Mouse (Mus musculus) c-Kit-negative CD71-positive TER-119-positive erythroid progenitor cells, embryonic 14.5 days (primary cell): ENCODE results near the gene Fam104a.
"Not testable (repeated sequence)": the region's sequence is repeated elsewhere in the genome, so short reads cannot be mapped to it uniquely, and the experiment has no call there.

ENCODE experiments used
- DNase-seq: peaks from one replicate; pipeline ENCODE4 v3.0.0-alpha.2; 2013; ENCODE audit warnings: low read depth, low spot score

Fam104a gene

DNA sequence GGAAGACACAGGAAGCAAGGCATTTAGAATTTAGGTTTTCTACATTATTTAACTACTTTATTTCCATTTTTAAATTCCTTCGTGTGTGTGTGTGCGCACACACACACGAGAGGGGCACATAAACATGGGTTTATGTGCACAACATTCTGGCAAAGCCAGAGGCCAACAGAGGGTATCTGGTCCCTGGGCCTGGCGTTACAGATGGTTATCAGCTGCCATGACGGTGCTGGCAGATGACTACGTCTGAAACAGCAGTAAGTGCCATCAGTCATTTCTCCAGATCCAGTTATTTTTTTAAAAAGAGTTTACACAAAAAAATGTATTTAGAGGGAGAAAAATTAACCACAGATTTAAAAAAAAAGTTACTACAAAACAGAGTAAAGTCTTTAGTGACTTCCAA lies 17.8 kb downstream of the Fam104a start:
- no peak for DNase-seq

DNA sequence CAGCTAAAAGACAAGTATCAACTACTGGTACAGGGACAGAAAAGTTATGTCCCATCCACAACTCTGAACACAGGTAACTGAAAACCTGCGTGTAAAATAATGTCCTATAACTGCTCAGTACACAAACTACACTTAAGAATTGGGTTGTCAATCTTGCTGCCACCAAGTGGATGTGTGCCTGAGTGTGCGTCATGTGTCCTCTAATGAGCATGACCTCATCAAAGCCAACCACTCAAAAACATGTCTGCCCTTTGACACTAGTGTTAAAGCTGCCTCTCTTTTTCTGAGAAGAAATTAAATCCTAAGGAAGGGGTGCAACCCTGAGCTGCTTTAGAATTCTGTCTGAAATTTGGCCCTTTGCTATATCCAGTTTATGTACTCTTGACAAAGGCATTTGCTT lies 19.7 kb downstream of the Fam104a start:
- no peak for DNase-seq

DNA sequence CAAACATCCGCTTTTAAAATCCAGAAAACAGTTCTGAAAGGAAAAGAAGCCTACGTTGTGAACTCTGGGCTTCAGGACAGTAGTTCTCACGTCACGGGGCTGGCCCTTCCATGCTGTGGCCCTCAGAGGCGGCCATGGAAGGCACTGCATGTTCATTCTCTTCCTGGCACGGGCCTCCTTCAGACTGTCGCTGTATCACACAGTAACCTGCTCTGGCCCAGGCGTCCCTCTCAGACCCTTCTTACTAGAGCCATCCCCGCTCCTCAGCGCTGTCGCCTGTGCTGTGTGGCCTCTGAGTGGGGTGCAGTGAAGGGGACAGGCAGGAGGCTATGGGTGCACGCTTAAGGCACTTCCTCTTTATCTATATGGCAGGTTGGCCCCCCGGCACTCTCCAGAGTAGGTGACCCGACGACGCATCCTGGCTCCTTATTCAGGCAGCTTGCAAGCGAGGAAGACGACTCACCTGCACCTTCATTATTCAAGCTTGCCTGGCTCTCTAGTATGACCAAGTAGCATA lies 22.1 kb downstream of the Fam104a start:
- DNase-seq = no peak

DNA sequence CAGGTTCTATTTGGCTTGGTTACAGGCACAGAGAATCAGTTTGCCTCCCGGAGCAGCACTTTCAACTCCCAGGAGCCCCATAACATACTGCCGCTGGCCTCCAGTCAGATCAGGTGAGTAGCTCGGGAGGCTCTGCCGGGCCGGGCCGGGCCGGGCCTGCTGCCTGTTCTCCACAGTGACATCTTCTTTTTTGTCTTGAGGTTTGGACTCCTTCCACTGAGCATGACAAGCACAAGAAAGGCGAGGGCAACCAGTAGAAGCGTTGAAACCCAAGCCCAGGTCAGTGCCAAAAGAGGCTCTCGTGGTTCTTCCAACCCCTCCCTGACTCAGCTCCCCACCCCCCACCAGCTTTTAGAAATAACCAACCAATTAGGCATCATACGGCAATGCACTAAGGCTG lies 23.0 kb downstream of the Fam104a start:
- DNase-seq = no peak

DNA sequence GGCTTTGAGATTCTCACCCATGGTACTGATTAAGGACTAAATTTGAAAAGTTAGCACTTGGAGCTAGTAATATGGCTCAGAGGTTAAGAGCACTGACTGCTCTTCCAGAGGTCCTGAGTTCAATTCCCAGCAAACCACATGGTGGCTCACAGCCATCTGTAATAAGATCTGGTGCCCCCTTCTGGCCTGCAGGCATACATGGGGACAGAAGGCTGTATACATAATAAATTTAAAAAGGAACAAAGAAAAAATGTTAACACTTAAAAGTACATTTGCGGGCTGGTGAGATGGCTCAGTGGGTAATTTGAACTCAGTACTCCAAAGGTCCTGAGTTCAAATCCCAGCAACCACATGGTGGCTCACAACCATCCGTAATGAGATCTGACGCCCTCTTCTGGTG lies 23.7 kb downstream of the Fam104a start:
- DNase-seq = not testable (repeated sequence)

DNA sequence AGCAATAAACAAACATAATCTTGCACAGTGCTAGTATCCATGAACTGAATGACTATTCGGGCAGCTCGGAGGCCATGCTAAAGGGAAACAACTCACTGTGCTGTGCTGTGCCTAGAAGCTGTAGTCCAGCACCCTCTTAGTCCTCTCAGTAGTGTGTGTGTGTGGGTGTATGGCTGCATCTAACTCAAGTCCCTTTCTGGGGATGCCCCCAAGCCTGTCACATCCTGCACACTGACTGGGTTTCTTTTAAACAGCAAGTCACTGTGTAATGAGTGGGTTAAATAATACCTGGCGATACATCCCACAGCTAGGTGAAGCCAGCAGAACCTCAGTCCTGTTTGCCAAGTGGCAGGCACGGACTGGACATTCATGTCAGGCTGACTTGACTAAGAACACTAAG lies 25.2 kb downstream of the Fam104a start:
- DNase-seq = no peak

DNA sequence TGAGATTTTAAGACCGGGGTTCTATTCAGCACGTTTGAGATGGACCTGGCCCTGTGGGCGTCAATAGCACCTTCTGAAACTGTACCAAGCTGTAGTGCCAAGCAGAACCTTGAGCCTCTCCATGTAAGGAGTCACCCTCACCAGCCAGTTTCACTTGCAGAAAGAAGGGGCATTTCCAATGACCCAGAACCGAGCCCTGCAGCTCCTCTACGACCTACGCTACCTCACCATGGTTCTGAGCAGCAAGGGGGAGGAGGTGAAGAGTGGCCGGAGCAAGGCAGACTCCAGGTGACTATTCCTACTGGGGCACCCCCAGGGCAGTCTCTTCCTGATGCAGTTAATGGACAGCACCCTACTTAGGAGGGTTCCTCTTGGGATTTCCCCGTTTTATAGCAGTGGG lies 25.6 kb downstream of the Fam104a start:
- no peak for DNase-seq

DNA sequence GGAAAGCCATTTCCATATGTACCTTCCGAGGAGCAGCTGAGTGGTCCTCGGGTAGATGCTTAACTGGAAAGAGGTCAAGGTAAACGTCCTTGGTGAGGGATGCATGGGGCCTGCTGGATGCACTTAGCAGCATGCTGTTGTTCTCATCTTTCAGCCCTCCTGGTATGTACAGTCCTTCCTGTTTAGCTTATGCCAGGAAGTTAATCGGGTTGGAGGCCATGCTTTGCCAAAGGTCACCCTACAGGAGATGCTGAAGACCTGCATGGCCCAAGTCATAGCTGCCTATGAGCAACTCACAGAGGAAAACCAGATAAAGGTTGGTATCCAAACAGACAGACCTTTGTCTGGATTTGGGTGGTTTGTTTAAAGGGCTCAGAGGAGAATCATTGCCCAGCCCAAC lies 26.7 kb downstream of the Fam104a start:
- no peak for DNase-seq

DNA sequence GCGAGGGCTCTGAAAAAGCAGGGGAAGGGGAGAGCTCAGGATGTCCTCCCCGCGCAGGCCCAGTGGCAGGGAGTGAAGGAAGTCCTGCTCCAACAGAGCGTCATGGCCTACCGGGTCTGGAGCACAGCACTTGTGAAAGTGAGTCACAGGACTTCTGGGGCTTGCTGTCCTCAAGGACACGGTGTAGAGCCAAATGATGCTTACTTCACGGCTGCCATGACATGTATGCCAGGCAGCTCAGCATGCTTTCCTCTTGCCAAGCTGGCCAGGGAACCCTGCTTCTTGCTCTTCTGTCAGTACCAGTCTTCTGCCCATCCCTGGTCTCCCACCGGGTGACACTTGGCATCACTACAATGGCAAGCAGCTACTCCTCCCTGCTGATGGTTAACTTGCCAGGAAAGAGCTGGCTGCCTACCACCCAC lies 27.4 kb downstream of the Fam104a start:
- no peak for DNase-seq

DNA sequence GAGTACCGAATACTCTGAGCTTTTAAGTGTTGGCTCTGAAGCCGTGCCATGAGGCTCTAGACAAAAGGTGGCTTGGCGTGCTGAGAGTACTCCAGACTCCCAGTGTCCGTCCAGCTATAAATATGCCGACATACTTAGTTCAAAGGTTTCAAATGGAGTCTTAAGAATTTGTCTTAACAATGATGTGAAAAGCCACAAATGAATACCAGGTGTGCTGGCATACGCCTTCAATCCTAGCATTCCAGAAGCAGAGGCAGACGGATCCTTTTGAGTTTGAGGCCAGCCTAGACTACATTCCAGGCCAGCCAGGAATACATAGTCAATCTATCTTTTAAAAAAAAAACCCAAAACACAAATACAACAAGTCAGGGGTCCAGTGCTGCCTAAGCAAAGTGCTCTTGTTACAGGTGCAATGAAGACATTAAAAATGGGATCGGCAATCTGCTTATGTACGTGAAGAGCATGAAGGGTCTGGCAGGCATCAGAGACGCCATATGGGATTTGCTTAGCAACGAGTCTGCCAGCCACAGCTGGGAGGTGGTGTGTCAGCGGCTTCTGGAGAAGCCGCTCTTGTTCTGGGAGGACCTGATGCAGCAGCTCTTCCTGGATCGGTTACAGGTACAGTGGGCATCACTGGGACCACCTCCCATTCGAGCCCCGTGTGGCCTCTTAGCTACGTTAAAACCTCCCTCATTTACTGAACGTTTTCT lies 29.2 kb downstream of the Fam104a start:
- DNase-seq = no peak

DNA sequence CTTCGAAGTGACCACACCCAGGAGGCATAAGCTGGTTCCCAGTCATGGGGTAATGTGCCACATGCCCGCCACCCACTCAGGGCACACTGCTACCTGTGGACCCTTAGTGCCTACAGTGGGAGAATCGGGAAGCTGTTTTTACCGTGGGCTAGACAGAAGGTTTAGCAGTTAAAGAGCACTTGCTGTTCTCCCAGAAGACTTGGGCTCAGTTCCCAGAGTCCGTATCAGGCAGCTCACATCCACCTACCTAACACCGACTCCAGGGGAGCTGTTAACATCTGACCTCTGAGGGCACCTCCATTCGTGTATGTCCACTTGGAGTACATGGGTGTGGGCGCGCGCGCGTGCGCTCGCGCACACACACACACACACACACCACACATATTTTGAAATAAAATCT lies 29.9 kb downstream of the Fam104a start:
- no peak for DNase-seq

DNA sequence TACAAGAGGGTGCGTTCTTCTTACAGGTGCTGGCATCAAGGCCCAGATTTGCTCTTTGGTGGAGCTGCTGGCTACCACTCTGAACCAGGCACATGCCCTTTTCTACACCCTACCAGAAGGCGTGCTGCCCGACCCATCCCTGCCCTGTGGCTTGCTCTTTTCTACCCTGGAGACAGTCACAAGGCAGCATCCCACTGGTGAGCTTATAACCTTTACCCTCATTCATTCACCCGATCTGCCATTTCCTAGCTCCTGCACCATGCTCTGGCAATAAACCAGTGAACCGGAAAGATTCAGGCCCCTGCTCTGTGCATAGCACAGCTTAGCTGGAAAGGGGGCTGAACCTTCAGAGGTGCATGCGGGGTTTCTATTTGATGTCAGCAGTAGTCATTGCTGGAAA lies 31.4 kb downstream of the Fam104a start:
- no peak for DNase-seq

DNA sequence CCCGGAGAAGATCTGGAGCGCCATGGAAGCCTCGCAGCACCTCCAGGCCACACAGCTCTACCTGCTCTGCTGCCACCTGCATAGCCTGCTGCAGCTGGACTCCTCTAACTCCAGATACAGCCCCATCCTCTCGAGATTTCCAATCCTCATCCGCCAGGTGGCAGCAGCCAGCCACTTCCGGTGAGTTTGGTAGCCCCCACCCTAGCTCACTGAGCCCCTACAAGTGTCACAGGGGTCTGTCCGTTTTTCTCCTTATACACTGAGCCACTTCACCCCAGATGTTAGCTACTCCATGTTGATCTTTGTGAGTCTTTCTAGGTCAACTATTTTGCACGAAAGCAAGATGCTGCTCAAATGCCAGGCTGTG lies 32.1 kb downstream of the Fam104a start:
- no peak for DNase-seq

DNA sequence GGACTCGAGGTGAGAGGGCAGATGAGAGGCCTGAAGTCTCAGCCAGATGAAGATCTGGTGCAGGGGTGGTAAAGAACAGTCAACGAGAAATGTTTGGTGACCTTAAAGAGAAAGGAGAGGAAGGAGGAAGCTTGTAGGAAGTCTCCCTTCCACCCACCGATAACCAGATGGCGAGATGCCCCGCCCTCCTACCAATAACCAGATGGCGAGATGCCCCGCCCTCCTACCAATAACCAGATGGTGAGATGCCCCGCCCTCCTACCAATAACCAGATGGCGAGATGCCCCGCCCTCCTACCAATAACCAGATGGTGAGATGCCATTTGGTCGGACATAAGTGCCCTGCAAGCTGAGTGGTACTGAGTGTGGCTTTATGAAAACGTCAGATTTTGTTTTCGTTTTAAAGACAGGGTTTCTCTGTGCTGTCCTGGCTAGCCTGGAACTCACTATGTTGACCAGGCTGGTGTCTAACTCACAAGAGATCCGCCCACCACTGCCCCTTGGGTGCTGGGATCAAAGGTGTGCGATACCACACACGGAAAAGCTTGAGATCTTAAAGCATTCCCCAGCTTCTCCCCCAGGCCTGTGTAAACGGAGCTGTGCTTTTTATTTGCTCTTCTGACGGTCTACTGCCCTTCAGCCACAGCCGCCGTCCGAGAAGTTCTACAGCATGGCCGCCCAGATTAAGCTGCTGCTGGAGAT lies 32.6 kb downstream of the Fam104a start:
- DNase-seq = no peak

DNA sequence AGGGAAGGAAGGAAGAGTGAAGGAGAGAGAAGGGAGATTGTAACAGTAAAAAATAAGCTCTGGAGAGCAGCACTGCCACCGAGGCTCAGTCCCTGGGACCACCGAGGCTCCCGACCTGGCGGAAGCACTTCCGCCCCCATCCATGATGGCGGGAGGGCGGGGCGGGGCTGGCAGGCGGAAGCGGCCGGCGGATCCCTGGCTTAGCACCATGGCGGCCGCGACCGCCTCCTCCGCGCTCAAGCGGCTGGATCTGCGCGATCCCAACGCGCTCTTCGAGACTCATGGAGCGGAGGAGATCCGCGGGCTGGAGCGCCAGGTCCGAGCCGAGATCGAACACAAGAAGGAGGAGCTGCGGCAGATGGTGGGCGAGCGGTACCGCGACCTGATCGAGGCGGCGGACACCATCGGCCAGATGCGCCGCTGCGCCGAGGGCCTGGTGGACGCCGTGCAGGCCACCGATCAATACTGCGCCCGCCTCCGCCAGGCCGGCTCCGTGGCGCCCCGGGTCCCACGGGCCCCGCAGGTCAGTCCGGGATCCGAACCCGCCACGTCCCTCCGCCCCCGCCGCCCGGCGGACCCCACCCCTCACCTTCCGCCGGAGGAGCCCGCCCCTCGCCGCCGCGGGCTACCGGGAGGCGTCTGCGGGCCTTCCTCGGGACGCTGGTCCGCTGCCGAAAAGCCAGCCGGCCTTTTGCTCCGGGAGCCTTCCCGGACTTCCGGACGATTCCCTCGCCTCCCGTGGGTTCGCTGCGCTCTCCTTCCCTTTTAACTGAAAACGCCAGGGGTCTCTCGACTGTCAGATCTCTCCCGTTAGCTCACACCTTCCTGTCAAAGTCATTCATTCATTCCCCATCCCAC lies 34.4 kb downstream of the Fam104a start, which contains the start of gene Slc39a11:
Slc39a11 (minus strand) TSS at position 727 of the 858 bp plus-strand sequence.
- DNase-seq = no peak

DNA sequence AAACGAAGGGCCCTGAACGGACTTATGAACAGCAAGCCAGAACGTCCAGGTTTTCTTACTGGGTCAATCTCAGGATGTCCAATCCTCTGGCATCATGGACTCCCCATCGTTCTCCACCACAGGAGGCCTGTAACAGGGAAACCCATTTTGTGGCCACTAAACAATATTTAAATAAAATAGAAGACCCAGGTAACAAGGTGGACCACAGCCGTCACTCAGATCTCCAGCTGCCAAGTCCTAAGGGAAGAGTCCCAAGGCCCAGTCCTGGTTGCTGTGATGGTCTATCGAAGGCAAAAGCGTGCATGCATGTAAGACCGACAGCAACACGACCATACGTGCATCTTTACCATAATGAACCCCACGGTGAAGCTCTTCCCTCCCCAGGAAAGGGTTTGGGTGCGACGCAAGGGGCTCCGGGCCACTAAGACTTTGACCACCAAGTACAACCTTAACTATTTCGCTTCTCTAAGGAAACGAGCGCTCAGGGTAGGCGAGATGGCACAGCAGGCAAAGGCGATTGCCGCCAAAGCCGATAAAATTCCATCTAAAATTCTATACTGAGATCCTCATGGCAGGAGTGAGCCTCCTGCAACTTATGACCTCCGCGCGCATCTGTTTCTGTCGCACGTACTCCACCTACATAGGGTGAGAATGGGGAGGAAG lies 35.1 kb downstream of the Fam104a start, which contains the start of gene Cog1:
Cog1 (plus strand) TSS at position 480 of the 663 bp plus-strand sequence.
- DNase-seq = no peak

DNA sequence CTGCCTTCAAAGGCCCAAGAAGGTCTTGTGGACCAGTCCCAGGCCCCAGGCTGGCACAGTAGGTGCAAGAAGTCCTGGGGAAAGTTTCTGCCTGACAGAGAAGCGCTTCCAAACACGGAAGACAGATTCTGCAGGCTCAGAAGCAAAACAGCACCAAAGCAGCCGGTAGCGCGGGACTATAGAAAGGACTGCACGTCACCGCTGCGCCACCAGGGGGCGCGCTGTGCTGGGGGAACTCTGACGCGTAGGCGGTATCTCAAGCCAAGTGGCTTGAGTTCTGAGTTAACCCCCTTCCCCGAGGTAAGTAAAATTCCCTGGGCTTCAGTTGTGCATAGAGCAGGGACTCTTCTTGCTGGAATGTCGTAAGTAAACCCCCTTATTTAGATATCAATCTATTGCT lies 35.8 kb downstream of the Fam104a start:
- DNase-seq = peak; percentile 76

DNA sequence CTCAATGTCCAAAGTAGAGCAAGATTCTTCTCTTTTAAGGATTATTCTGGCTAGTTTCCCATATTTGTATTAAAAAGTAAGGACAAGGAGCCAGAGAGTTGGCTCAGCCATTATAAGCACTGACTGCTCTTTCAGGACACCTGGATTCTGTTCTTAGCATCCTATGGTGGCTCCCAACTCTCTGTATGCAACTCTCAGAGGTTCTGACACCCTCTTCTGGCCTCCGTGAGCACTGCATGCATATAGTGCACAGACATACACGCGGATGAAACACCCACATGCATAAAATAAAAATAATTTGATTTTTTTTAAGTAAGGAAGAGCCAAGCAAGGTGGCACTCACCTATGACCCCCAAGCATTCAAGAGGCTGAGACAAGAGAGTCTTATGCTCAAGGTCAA lies 38.8 kb downstream of the Fam104a start:
- DNase-seq = no peak

DNA sequence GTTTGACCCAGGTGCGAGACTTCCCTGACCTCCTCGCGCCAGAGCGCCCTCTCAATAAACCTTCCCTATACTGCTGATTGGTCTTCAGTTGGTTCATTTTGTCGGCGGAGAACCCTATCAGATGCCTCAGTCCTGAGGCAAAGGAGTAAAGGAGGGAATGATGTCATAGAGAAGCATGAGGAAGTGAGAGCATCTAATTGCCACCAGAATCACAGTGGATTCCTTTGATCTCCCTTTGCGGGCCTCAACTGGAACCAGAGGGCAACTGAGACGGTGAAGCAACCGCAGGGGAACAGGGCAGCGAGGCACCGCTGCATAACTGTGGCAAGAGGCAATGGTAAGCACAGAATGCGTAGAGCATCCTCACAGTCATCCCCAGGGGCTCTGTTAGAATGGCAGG lies 45.3 kb downstream of the Fam104a start:
- DNase-seq = no peak

DNA sequence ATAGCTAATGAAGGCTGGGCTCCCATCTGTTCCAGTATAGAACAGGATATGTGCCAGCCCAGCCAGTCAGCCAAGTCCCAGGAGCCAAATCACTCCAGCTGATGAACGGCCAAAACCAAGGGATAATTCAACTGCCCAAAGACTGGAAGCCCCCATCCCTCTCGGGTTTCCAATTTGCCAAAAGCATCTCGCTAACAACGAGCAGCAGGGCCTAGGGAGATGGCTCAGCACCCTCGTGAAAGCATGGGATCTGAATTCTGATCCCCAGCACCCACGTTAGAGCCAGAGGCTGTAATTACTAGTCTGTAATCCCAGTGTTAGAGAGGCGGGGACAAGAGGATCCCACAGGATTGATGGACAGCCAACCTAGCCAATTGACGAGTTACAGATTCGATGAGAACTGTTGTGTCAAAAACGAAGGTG lies 49.2 kb downstream of the Fam104a start:
- DNase-seq = no peak

DNA sequence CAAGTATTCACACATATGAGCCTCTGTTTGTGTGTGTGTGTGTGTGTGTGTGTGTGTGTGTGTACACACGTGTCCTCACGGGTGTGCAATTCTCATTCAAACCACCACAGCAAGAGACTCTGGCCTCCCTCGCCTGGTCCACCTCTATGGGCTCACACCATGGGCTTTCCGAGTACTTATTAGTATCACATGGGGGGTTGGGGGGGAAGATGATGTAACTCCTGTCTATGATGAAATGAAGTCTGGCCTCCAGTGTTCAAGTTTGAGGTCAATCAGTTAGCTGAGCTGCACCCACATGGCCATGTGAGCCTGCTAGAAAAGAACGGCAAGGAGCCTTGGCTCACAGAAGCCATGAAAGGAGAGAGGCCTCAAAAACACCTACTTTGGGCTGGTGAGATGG lies 50.6 kb downstream of the Fam104a start:
- no peak for DNase-seq

DNA sequence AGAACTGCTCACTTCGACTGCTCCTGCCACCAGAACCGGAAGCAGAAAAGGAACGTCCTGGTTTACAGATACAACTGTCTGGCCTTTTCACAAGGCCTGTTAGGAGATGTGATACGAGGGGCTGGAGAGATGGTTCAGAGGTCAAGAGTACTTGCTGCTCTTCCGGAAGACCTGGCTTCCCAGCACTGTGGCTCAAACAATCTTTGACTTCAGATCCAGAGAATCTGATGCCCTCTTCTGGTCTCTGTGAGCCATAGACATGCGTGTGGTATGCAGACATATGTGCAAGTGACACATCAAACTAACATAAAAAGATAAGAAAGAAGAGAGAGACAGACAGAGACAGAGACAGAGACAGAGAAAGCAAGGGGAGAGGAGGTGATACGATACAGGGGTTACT lies 51.7 kb downstream of the Fam104a start:
- DNase-seq = no peak
